ENCODE assay signal across 8 mouse cellular contexts in genomic region chr4:63494401-63494966, GRCm38 (mm10). TPM values are rescaled to one million over a fixed set of nuclear protein-coding genes. Genes with fewer than 3 reads are reported as not detected.
A peak's percentile ranks its signal among the peaks of the same experiment; 100 is the strongest.
DNase-seq lines count a peak whose midpoint lies in the region; ATAC-seq and TF ChIP-seq lines count a peak whose summit lies in the region.

No protein-coding gene starts in this region.

- peak overlapping the region; percentile 61; the same call in 1 of the 2 replicates for H3K9ac ChIP-seq in lung, embryonic 15.5 days
- H3K9ac ChIP-seq in embryonic facial prominence, embryonic 11.5 days (replicated peaks; ENCODE audit: low read length) = peak overlapping the region; percentile 86
- H3K9ac ChIP-seq in hindbrain, embryonic 15.5 days = peak overlapping the region; percentile 55

- H3ac ChIP-seq in myocyte (ENCODE audit: control insufficient read depth, insufficient read length) = peak overlapping the region; percentile 57

- H3K9me3 ChIP-seq in lung, embryonic 15.5 days = no peaks in the 10 kb centered on the region
- H3K9me3 ChIP-seq in embryonic facial prominence, embryonic 11.5 days (replicated peaks; ENCODE audit: control insufficient read depth, low read length) = no peaks in the 10 kb centered on the region
- no peaks in the 10 kb centered on the region for H3K9me3 ChIP-seq in hindbrain, embryonic 15.5 days

- H3K79me2 ChIP-seq in myocyte (ENCODE audit: control insufficient read depth, insufficient read depth) = no peaks in the 10 kb centered on the region

- peak overlapping the region; percentile 98 for H3K4me2 ChIP-seq in lung, embryonic 15.5 days
- H3K4me2 ChIP-seq in embryonic facial prominence, embryonic 11.5 days (ENCODE audit: low read depth, low read length) = peak overlapping the region; percentile 94
- H3K4me2 ChIP-seq in hindbrain, embryonic 15.5 days = peak overlapping the region; percentile 92
- H3K4me2 ChIP-seq in myocyte (ENCODE audit: low read depth) = peak overlapping the region; percentile 76

- WGBS in lung, embryonic 15.5 days = 5% methylated on average over 43 of the region's 43 CpGs
- WGBS in embryonic facial prominence, embryonic 11.5 days = 5% methylated on average over 43 of the region's 43 CpGs
- 3% methylated on average over 43 of the region's 43 CpGs for WGBS in hindbrain, embryonic 15.5 days

- no peak for TF ChIP-seq POLR2A in myocyte (IDR thresholded peaks at IDR 0.05; ENCODE audit: insufficient read length, low read depth)

- H3K4me3 ChIP-seq in lung, embryonic 15.5 days = peak overlapping the region; percentile 82
- H3K4me3 ChIP-seq in embryonic facial prominence, embryonic 11.5 days (ENCODE audit: low read depth, low read length) = peak overlapping the region; percentile 77
- H3K4me3 ChIP-seq in hindbrain, embryonic 15.5 days = peak overlapping the region; percentile 71
- H3K4me3 ChIP-seq in myocyte = peak overlapping the region; percentile 45

- peaks cover 30% of the 10 kb centered on the region for H3K27me3 ChIP-seq in lung, embryonic 15.5 days
- H3K27me3 ChIP-seq in embryonic facial prominence, embryonic 11.5 days (ENCODE audit: control insufficient read depth, insufficient read depth, low read length) = peaks cover 11% of the 10 kb centered on the region
- H3K27me3 ChIP-seq in hindbrain, embryonic 15.5 days = peaks cover 6% of the 10 kb centered on the region; the same call in 1 of the 2 replicates
- H3K27me3 ChIP-seq in myocyte (ENCODE audit: control insufficient read depth, insufficient read depth, insufficient read length) = no peaks in the 10 kb centered on the region

- H3K27ac ChIP-seq in lung, embryonic 15.5 days = no peak overlapping the region
- no peak overlapping the region for H3K27ac ChIP-seq in embryonic facial prominence, embryonic 11.5 days (replicated peaks; ENCODE audit: low read depth, low read length)
- H3K27ac ChIP-seq in hindbrain, embryonic 15.5 days (replicated peaks) = no peak overlapping the region

- no peak for ATAC-seq in lung, embryonic 15.5 days (ENCODE audit: borderline replicate concordance, extremely low read depth, low FRiP score, low TSS enrichment)
- no peak for ATAC-seq in embryonic facial prominence, embryonic 11.5 days (replicated peaks; ENCODE audit: insufficient number of reproducible peaks, low FRiP score, low TSS enrichment, low read depth)
- no peak for ATAC-seq in hindbrain, embryonic 15.5 days (ENCODE audit: low FRiP score, low read depth)

- H3K4me1 ChIP-seq in lung, embryonic 15.5 days = peaks cover 27% of the 10 kb centered on the region
- H3K4me1 ChIP-seq in embryonic facial prominence, embryonic 11.5 days (ENCODE audit: control insufficient read depth, insufficient read depth, low read length) = no peaks in the 10 kb centered on the region; the same call in 1 of the 2 replicates
- H3K4me1 ChIP-seq in hindbrain, embryonic 15.5 days (replicated peaks) = peaks cover 45% of the 10 kb centered on the region

- no peak for DNase-seq in lung, postnatal 10 days
- no peak for DNase-seq in embryonic facial prominence, embryonic 11.5 days (ENCODE audit: low spot score)
- DNase-seq in layer of hippocampus, postnatal 10 days (ENCODE audit: low spot score in 2 of 2) = no peak
- no peak for DNase-seq in cerebellum, adult 18-20 months
- DNase-seq in thymus, postnatal 10 days (ENCODE audit: low spot score in 2 of 2) = no peak

- no peaks in the 10 kb centered on the region for H3K36me3 ChIP-seq in lung, embryonic 15.5 days
- no peaks in the 10 kb centered on the region for H3K36me3 ChIP-seq in embryonic facial prominence, embryonic 11.5 days (replicated peaks; ENCODE audit: control insufficient read depth, insufficient read depth, low read depth, low read length)
- no peaks in the 10 kb centered on the region for H3K36me3 ChIP-seq in hindbrain, embryonic 15.5 days
- H3K36me3 ChIP-seq in myocyte (ENCODE audit: control insufficient read depth, insufficient read depth) = no peaks in the 10 kb centered on the region

TF ChIP-seq in myocyte, 11 proteins besides CTCF, POLR2A, EP300 and RAD21:
- TF ChIP-seq E2F4 (IDR thresholded peaks at IDR 0.05; ENCODE audit: insufficient read depth) = no peak
- no peak for TF ChIP-seq MAX (IDR thresholded peaks at IDR 0.05; ENCODE audit: low read depth)
- no peak for TF ChIP-seq MYOD1 (IDR thresholded peaks at IDR 0.05; ENCODE audit: control insufficient read depth in 1 of 3, insufficient read length in 2 of 3, low read depth in 2 of 3)
- no peak for TF ChIP-seq REST (IDR thresholded peaks at IDR 0.05; ENCODE audit: insufficient read depth, insufficient read length)
- TF ChIP-seq MYOG (IDR thresholded peaks at IDR 0.05; ENCODE audit: control insufficient read depth in 1 of 3, insufficient read depth in 1 of 3, insufficient read length in 2 of 3, low read depth in 2 of 3) = peak in 1 of 3 experiments; percentile 12
- no peak for TF ChIP-seq CEBPB (IDR thresholded peaks at IDR 0.05; ENCODE audit: insufficient read depth, poor library complexity, severe bottlenecking)

RNA-seq across cellular contexts. Expression of gene Whrn, which starts 1.3 kb away (rescaled TPM):
- 2.7 and 2.8 TPM in 2 replicates for polyA plus RNA-seq in lung, embryonic 15.5 days (2015; fragmentation: Nextera tagmentation; extraction: Ambion mirVana)
- polyA plus RNA-seq in embryonic facial prominence, embryonic 11.5 days (2014; fragmentation: Nextera tagmentation; extraction: Ambion mirVana) = 3.8 and 4.6 TPM in 2 replicates
- polyA plus RNA-seq in hindbrain, embryonic 15.5 days (2015; fragmentation: Nextera tagmentation; extraction: Ambion mirVana) = 6.9 and 7.1 TPM in 2 replicates
- polyA plus RNA-seq in myocyte (2012; fragmentation: generic; extraction: Trizol) = 18.8 TPM
- 10 to 100 TPM; 23.8 to 29.4 TPM for total RNA-seq in layer of hippocampus, postnatal 10 days (2021)

RNA-seq across cellular contexts. Expression of gene Atp6v1g1, which starts 50.1 kb away (rescaled TPM):
- polyA plus RNA-seq in lung, embryonic 15.5 days (2015; fragmentation: Nextera tagmentation; extraction: Ambion mirVana) = 265 and 273 TPM in 2 replicates
- 353 and 362 TPM in 2 replicates for polyA plus RNA-seq in embryonic facial prominence, embryonic 11.5 days (2014; fragmentation: Nextera tagmentation; extraction: Ambion mirVana)
- 392 and 404 TPM in 2 replicates for polyA plus RNA-seq in hindbrain, embryonic 15.5 days (2015; fragmentation: Nextera tagmentation; extraction: Ambion mirVana)
- 447 TPM for polyA plus RNA-seq in myocyte (2012; fragmentation: generic; extraction: Trizol)
- 100 to 1,000 TPM; 131 to 135 TPM for total RNA-seq in layer of hippocampus, postnatal 10 days (2021)
